Mouse (Mus musculus): ENCODE results near the gene Gm20431. TPM values are rescaled to one million over a fixed set of nuclear protein-coding genes. Genes with fewer than 3 reads are reported as not detected.

Gene Gm20431
- polyA plus RNA-seq, 1 experiment: not detected

DNA sequence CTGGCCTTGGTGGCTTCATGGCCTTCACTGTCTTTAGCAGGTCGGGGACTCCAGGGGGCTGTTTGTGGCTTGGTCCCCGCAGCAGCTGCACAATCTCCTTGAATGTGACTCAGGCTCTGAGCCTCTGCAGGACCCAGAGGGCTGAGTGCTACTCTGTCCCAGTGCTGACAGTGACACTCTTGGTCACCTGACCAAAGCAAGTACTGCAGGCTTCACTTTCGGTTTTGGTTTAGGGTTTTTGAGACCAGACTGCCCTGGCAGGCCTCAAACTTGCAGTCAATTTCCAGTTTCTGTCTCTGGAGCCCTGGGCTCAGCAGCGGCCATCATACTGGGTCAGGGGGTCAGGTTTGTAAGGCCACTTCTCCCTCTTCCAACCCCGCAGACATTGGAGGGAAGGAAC lies 36.6 kb upstream of the Gm20431 start:
- Histone ChIP-seq H3K4me1 (peaks cover 90% of the 10 kb centered on the region), H3K36me3 (replicated peaks; ENCODE audit: low read length) (peaks cover 35% of the 10 kb centered on the region), H3K27me3 (replicated peaks) (peaks cover 4% of the 10 kb centered on the region), H3K9me3 (no peaks in the 10 kb centered on the region), H3K4me3 (replicated peaks) (peak overlapping the region; percentile 90)
- TF ChIP-seq GATA1 (IDR thresholded peaks at IDR 0.05; ENCODE audit: borderline replicate concordance, low read length) (no peak), FLI1 (IDR thresholded peaks at IDR 0.05; ENCODE audit: low read length) (no peak)

DNA sequence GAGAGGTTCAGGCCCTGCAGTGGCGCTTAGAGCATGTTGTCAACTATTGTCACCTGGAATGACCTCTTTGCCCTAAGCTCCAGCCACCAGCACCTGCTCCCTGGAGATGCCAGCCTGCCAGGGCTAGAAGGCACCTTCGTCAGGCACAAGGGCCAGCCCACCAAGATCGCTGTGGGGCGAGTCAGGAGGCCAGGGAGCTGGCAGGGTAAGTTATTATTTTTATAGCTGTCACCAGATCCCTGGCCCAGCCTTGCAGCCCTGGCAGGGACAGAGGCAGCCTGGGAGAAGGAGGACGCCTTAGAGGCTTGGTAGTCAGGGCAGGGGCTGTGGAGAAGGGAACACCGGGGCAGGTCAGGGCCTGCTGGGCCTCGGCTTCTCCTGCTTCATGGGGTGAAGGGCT lies 34.8 kb upstream of the Gm20431 start:
- Histone ChIP-seq H3K4me3 (replicated peaks) (no peak overlapping the region), H3K27me3 (replicated peaks) (no peaks in the 10 kb centered on the region), H3K36me3 (replicated peaks; ENCODE audit: low read length) (peaks cover 52% of the 10 kb centered on the region), H3K9me3 (no peaks in the 10 kb centered on the region), H3K4me1 (peaks cover 93% of the 10 kb centered on the region)
- TF ChIP-seq GATA1 (IDR thresholded peaks at IDR 0.05; ENCODE audit: borderline replicate concordance, low read length) (no peak), FLI1 (IDR thresholded peaks at IDR 0.05; ENCODE audit: low read length) (no peak)

DNA sequence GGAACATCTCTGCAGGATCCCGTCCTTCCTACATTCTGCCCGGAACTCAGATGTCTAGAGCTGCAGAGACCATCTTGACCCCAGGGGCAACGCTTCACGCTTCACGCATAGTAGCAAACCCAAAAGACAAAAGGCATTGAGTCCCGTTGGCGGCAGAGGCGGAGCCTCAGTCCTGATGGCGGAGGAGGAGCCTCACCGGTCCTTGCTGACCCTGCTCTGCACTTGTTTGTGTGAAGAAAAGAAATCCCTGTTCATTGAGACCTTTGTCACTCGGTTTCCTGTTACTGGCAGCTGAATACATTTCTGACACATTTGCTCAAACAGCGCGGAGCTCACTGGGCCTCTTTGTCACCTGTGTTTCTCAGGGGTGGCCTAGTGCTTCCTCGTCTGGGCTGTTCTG lies 34.2 kb upstream of the Gm20431 start:
- Histone ChIP-seq H3K9me3 (no peaks in the 10 kb centered on the region), H3K4me3 (replicated peaks) (no peak overlapping the region), H3K27me3 (replicated peaks) (no peaks in the 10 kb centered on the region), H3K4me1 (peaks cover 93% of the 10 kb centered on the region), H3K36me3 (replicated peaks; ENCODE audit: low read length) (peaks cover 59% of the 10 kb centered on the region)
- TF ChIP-seq GATA1 (IDR thresholded peaks at IDR 0.05; ENCODE audit: borderline replicate concordance, low read length): no peak
- no peak for TF ChIP-seq FLI1 (IDR thresholded peaks at IDR 0.05; ENCODE audit: low read length)

- H3K36me3 ChIP-seq (replicated peaks; ENCODE audit: low read length): peaks cover 60% of the 10 kb centered on the region
- TF ChIP-seq GATA1 (IDR thresholded peaks at IDR 0.05; ENCODE audit: borderline replicate concordance, low read length): no peak
- TF ChIP-seq FLI1 (IDR thresholded peaks at IDR 0.05; ENCODE audit: low read length): no peak
- no peaks in the 10 kb centered on the region for H3K27me3 ChIP-seq (replicated peaks)
- H3K9me3 ChIP-seq: no peaks in the 10 kb centered on the region
- H3K4me3 ChIP-seq (replicated peaks): no peak overlapping the region
- H3K4me1 ChIP-seq: peaks cover 90% of the 10 kb centered on the region
Measured at GRCm38 (mm10) chr2:167694963-167695362, 33.7 kb upstream of the Gm20431 start.

GRCm38 (mm10) chr2:167694244-167694643 lies 32.9 kb upstream of the Gm20431 start:
- Histone ChIP-seq H3K27me3 (replicated peaks) (no peaks in the 10 kb centered on the region), H3K4me3 (replicated peaks) (peak overlapping the region; percentile 42), H3K9me3 (no peaks in the 10 kb centered on the region), H3K36me3 (replicated peaks; ENCODE audit: low read length) (peaks cover 60% of the 10 kb centered on the region), H3K4me1 (peaks cover 90% of the 10 kb centered on the region)
- no peak for TF ChIP-seq FLI1 (IDR thresholded peaks at IDR 0.05; ENCODE audit: low read length)
- TF ChIP-seq GATA1 (IDR thresholded peaks at IDR 0.05; ENCODE audit: borderline replicate concordance, low read length): no peak

DNA sequence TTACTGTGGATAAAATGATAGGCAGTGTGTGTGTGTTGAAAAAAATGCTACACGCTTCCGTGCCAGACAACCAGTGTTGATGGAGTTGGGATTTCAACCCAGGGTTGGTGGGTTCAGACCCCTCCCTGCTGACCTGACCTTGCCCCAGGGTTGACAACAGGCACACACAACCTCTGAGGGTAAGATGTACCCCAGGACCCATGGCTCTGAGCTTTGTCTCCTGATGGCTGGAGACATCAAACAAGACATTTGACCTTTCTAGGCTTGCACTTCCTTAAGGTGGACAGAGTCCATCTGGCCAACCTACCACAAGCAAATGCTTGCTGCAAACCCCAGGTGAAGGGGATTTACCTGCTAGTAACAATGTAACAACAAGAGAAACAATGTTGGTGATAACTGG lies 32.2 kb upstream of the Gm20431 start:
- H3K9me3 ChIP-seq: no peaks in the 10 kb centered on the region
- H3K36me3 ChIP-seq (replicated peaks; ENCODE audit: low read length): peaks cover 60% of the 10 kb centered on the region
- TF ChIP-seq GATA1 (IDR thresholded peaks at IDR 0.05; ENCODE audit: borderline replicate concordance, low read length) (no peak), FLI1 (IDR thresholded peaks at IDR 0.05; ENCODE audit: low read length) (no peak)
- no peaks in the 10 kb centered on the region for H3K27me3 ChIP-seq (replicated peaks)
- peaks cover 85% of the 10 kb centered on the region for H3K4me1 ChIP-seq
- peak overlapping the region; percentile 42 for H3K4me3 ChIP-seq (replicated peaks)

- Histone ChIP-seq H3K9me3 (no peaks in the 10 kb centered on the region), H3K4me1 (peaks cover 85% of the 10 kb centered on the region), H3K27me3 (replicated peaks) (peaks cover 5% of the 10 kb centered on the region), H3K4me3 (replicated peaks) (peak overlapping the region; percentile 69), H3K36me3 (replicated peaks; ENCODE audit: low read length) (peaks cover 60% of the 10 kb centered on the region)
- TF ChIP-seq GATA1 (IDR thresholded peaks at IDR 0.05; ENCODE audit: borderline replicate concordance, low read length) (no peak), FLI1 (IDR thresholded peaks at IDR 0.05; ENCODE audit: low read length) (no peak)
Measured at GRCm38 (mm10) chr2:167692831-167693230, 31.5 kb upstream of the Gm20431 start.

- TF ChIP-seq FLI1 (IDR thresholded peaks at IDR 0.05; ENCODE audit: low read length) (no peak), GATA1 (IDR thresholded peaks at IDR 0.05; ENCODE audit: borderline replicate concordance, low read length) (no peak)
- Histone ChIP-seq H3K9me3 (no peaks in the 10 kb centered on the region), H3K27me3 (replicated peaks) (peaks cover 12% of the 10 kb centered on the region), H3K36me3 (replicated peaks; ENCODE audit: low read length) (peaks cover 60% of the 10 kb centered on the region), H3K4me3 (replicated peaks) (peak overlapping the region; percentile 93), H3K4me1 (peaks cover 86% of the 10 kb centered on the region)
Measured at GRCm38 (mm10) chr2:167691871-167692661, 30.8 kb upstream of the Gm20431 start.

DNA sequence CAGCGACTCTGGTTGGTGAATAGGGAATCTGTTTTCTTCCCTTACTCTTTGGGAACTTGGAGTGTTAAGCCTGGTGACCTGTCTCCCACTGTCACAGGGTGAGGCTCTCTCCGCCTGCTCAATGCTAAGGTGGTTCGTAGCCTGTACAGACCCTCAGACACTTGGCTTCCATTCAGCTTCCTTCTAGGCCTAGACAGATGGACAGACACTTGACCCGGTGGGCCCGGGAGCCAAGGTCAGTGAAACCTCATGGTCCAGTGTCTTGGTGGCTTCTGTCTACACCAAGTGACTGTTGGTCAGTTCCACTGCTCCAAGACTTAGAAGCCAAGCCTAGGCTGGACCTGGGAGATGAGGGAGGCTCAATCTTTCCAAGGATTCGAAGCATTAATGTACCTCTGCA lies 30.1 kb upstream of the Gm20431 start:
- peaks cover 54% of the 10 kb centered on the region for H3K36me3 ChIP-seq (replicated peaks; ENCODE audit: low read length)
- peaks cover 87% of the 10 kb centered on the region for H3K4me1 ChIP-seq
- TF ChIP-seq FLI1 (IDR thresholded peaks at IDR 0.05; ENCODE audit: low read length): no peak
- no peak for TF ChIP-seq GATA1 (IDR thresholded peaks at IDR 0.05; ENCODE audit: borderline replicate concordance, low read length)
- H3K9me3 ChIP-seq: no peaks in the 10 kb centered on the region
- peak overlapping the region; percentile 93 for H3K4me3 ChIP-seq (replicated peaks)
- peaks cover 17% of the 10 kb centered on the region for H3K27me3 ChIP-seq (replicated peaks)

- Histone ChIP-seq H3K9me3 (no peaks in the 10 kb centered on the region), H3K4me1 (peaks cover 87% of the 10 kb centered on the region), H3K4me3 (replicated peaks) (peak overlapping the region; percentile 93), H3K27me3 (replicated peaks) (peaks cover 20% of the 10 kb centered on the region), H3K36me3 (replicated peaks; ENCODE audit: low read length) (peaks cover 50% of the 10 kb centered on the region)
- TF ChIP-seq GATA1 (IDR thresholded peaks at IDR 0.05; ENCODE audit: borderline replicate concordance, low read length): no peak
- no peak for TF ChIP-seq FLI1 (IDR thresholded peaks at IDR 0.05; ENCODE audit: low read length)
Measured at GRCm38 (mm10) chr2:167690962-167691311, 29.6 kb upstream of the Gm20431 start.
